Mouse (Mus musculus) neural tube, embryonic 10.5 days (tissue): ENCODE measurements around the gene Tmem170.

ENCODE experiments used
- DNase-seq: peaks from one replicate; pipeline ENCODE4 v3.0.0-alpha.2; 2017; ENCODE audit warnings: low spot score; ENCODE audit errors: extremely low spot score

Gene Tmem170

DNA sequence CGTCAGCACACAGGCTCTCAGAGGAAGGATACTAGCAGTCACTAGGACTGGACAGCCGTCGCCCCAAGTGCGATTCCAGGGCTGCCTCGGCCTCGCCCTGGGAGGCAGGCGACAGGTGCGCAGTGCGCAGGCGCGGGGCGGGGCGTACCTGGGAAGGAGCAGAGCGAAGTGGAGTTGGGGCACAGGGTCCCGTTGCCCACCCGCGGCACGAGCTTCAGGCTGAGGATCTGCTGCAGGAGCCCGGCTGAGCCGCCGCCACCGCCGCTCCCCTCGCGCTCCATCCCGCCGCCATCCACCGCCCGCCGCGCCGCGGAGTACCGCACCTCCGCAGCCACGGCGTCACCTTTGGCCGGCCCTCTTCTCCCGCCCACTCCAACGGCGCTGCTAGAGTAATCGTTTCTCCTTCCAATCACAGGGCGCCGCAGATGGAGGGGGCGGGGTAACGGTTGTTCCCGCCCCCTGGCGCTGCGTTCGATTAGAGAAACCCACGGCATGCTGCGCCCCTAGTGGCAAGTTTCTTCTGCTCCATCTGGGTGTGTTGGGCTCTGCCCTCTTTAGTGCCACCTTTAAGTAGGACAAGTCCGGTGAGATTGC is at the start of gene Tmem170:
Tmem170 (minus strand) TSS at position 396 of the 594 bp plus-strand sequence.
- peak; percentile 98 for DNase-seq

DNA sequence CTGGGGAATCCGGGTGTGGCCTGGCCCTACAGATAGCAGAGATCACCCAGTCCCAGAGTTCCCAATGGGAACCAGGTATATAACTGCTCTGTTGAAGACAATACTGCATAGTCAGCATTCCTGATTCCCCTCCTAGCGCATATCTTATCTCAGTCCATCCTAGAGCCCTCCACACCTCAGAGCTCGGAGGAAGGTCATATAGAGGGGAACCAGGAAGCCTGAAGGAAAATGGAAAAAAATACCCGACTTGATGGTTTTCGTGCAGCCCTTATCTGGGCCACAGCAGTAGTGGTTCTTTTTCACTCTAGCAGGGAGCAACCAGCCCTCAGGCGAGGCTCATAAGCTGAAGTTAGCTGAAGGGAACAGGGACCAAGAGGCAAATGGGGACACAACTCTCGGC is 48.4 kb upstream of the Tmem170 start:
- DNase-seq: no peak

DNA sequence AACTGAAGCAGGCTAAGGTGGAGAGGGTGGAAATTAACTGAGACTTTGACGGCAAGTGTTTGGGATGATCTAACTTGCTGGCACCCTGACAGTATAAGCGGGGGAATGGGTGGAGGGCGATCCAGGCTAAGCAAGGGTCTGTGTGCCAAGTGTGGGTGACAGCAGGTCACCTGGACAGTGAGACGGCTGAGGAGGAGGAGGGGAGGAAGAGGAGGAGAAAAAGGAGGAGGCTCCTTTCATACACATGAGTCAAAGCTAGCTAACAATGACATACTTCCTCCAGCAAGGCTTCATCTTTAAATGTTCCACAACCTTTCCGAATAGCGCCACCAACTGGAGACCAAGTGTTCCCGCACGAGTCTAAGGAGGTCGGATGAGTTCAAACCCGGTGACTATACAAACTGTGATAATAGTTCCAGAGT is 46.8 kb upstream of the Tmem170 start:
- DNase-seq: no peak

DNA sequence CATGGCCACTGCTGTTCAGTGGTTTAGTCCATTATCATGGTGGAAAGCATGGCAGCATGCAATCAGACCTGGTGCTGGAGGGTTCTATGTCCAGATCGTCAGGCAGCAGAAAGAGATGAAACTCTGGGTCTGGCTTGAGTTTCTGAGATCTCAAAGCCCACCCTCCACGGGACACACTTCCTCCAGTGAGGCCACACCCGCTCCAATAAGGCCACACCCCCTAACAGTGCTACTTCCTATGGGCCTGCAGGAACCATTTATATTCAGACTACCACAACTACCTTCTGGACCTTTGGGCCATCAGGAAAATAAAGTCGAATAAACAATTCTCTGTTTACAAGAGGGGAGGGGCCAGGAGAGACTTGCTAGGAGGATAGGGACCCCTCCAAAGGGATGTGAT is 44.4 kb upstream of the Tmem170 start:
- no peak for DNase-seq

DNA sequence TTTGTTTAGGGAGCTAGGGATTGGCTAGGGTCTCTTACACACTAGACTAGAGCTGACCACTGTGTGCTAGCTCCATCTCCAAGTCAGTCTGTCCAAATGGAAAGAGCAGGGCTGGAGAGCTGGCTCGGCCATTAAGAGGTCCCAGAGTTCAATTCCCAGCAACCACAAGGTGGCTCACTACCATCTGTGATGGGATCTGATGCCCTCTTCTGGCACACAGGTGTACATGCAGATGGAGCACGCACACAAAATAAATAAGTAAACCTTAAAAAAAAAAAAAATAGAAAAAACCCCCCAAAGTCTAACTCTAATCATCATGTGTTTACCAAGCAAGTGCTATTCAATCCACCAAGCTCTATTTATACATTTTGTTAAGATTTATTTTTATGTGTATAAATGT is 43.1 kb upstream of the Tmem170 start:
- DNase-seq: no peak

DNA sequence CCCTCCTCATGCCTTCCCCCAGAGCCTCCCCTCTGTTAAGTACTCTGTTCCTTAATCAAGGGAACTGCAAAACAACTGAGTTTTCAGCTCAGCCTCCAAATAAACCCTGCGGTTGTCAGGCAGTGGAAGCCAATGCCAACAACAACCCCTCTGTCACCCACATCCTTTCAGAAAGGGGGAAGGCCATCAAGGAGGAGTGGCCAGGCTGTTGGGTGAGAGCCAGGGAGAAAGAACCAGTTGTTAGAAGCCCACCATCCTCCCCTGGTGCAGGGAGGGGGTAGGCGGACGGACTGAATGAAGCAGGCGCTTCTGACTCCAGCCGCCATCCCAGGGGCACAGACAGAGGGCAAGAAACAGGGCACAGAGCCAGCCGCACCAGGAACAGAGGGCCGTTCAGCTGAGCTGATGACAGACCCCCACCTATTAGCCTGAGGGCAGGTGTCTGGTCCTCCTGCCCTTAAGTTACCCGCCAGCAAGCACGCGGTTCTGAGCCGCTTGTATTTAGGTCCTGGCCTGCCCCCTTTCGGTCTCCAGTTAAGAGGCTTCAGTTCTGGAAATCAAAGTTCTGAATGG is 36.4 kb upstream of the Tmem170 start:
- no peak for DNase-seq

DNA sequence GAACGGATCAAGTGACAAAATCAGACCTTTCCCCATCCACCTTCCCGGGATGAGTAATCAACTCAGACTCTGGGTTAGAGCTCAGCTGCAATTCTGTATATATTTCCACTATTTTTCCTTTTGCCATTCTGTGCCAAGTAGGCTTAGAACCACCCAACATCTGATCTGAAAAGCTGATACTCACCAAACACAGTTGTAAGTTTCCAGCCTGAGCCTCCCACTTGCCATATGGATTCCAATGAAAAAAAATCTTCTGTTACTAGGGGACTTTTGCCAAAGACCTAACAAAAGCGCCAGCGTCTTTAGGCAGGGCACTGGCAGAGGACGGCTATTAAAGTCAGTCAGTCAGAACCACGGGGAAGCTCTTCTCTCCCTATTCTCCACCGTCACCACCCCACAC is 35.0 kb upstream of the Tmem170 start:
- no peak for DNase-seq

DNA sequence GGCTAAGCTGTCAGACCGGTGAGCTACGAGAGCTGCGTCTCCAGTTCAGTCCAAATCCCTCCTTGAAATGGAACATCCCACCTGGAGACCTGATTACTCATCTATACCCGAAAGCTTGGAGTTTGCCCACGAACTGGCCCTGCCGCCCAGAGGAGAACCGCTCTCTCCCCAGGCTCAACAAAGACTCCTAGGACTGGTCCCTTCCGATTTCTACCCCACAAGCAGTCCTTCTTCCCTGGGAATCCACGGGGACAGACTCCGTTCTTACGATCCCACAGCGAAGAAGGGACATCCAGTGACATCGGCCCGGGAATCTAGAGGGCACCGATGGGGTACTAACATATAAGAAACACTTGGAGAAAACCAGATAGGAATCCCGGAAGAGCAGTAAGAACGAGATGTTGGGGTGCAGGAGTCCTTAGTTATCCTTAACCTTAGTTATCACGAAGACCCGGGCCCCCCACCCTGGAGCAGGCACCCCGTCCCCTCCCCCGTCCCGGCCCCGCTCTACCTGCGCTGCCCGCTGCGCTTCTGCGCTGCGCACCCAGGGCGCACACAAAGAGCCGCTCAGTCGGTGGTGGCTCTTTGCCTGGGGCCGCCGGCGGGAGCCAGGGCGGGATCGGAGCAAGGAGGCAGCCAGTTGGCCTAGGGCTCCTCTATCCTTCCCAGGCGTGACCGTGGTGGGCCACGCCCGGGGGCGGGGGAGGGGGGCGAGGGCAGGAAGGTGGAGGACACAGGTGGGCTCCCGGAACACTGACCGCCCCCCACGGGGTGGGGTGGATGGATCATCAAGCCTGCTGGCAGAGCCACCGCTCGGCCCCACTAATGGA is 33.3 kb upstream of the Tmem170 start, which contains the start of gene Chst5:
Chst5 (minus strand) TSS at position 827 of the 830 bp plus-strand sequence.
- DNase-seq: peak; percentile 64

DNA sequence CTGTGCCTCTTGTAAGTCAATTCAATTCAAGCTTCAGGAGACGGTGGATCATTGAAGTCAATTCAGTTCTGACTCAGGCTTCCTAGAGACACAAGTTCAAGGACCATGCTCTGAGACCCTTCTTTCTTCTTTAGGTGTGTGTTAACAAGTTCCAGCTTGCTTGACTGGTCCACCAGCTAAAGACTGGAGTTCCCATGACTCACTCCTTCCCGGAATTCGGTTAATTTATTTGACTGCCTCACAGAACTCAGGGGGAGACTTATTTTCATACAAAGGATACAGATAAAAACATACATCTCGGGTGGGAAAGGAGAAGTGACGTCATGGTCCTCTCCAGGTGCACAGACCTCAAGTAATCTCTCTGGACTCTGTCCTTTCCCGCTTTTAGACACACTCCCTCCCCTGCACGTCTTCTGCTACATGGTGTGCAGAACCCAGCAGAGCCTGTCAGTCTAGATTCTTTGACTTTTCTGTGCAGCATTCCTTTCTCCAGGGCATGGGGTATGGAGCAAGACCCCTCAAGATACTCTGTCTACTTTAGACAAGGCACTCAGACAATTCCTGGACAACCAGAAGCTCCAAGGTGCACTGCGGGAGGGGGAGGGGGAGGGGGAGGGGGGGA is 29.1 kb upstream of the Tmem170 start:
- no peak for DNase-seq

DNA sequence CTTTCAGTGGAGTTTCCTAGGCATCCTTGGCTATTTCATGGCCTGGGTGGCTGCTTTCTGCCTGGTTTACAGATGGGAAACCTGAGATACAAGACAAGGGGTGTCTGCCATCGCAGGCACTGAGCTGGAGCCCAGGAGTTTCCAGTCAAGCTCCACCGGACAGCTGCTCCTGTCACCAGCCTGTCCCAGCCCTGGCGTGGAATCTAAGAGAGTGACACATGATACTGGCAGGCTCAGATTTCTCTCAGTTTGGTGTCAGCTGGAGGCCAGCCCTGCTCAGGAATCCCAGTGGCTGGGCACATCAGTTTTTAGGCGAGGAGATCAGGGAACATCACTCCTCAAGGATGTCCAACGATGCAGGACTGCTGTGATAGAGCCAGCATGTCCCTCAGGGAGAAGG is 25.5 kb upstream of the Tmem170 start:
- no peak for DNase-seq

DNA sequence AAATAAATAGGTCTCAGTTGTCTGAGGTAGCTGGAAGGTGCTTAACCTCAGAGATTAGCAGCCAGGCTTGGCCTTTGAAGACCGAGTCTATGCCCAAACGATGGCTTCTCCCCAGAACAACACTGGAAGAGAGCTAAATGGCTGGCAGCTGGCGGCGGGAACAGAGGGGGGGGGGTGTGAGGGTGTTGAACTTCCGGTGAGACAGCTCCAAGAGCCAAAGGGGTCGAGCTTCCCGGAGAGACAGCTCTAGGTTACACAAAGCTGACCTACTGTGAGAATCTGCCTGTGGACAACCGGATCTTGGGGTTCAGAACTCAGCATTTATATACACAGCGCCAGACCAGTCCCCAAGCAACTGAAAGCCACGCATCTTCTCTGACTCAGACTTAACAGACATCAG is 22.0 kb upstream of the Tmem170 start:
- no peak for DNase-seq

DNA sequence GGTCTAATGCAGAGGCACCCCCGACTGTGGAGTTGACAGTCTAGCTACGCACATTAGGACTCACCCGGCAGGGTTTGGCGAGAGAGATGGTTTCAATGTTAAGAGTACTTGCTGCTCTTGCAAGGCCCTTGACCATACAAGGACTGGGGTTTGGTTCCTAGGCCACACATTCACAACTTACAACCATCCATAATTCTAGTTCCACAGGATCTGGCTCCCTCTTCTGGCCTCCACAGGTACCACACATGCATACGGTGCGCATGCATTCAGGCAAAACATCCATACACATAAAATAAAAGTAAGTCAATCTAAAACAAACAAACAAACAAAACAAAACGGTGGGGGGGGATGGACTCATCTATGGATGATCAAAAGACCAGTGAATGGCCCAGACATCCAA is 18.4 kb upstream of the Tmem170 start:
- no peak for DNase-seq

DNA sequence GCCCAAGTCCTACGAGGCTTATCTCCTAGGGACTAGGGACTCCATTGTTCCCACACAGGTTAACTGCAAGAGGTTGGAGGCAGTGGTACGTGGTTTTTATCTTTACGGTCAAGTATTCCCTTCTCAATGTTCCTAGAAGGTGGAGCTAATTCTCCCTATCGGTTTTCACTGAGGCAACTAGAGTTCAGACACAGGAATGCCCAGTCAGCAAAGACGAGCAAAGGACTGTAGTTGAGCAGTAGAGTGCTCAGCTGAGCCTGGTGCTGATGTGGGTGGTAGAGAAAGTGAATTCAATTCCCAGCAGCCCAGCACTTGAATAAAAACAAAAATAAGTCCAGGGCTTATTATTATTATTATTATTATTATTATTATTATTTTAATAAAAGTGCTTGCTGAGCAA is 16.1 kb upstream of the Tmem170 start:
- DNase-seq: no peak

DNA sequence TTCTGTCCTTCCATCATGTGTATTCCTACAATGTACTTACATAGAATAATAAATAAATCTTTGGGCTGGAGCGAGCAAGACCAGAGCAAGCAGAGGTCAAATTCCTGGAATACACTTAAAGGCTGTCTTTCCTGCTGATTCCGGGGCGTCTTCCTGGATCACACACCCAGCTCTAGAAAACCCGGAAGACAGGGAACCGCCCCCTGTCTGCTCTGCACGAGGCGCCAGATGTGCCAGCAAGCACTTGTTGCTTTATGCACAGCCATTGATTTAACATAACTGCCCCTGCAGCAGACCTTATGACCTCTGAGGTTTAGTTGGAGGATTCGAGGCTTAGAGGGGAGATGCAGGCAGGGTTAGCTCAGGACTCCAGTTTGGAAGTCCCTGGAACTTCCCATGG is 15.4 kb upstream of the Tmem170 start:
- DNase-seq: no peak

DNA sequence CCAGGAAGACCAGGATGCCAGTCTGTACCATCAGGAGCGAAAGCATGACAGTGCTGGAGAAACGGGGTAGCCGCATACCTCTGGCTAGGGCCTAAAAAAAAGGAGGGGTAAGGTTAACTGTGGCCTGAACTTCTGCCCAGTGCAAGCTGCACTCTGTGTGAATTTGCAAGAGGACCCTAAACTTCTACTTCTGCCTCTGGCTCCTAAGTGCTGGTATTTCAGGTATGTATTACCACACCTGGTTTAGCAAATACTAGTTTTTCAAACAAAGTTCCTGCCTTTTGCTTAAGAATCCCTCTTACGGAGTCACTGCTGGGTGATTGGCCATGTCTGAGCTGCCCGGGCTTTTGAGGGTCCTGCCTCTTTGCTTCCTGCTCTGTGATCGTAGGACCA is 14.4 kb upstream of the Tmem170 start:
- DNase-seq: no peak

DNA sequence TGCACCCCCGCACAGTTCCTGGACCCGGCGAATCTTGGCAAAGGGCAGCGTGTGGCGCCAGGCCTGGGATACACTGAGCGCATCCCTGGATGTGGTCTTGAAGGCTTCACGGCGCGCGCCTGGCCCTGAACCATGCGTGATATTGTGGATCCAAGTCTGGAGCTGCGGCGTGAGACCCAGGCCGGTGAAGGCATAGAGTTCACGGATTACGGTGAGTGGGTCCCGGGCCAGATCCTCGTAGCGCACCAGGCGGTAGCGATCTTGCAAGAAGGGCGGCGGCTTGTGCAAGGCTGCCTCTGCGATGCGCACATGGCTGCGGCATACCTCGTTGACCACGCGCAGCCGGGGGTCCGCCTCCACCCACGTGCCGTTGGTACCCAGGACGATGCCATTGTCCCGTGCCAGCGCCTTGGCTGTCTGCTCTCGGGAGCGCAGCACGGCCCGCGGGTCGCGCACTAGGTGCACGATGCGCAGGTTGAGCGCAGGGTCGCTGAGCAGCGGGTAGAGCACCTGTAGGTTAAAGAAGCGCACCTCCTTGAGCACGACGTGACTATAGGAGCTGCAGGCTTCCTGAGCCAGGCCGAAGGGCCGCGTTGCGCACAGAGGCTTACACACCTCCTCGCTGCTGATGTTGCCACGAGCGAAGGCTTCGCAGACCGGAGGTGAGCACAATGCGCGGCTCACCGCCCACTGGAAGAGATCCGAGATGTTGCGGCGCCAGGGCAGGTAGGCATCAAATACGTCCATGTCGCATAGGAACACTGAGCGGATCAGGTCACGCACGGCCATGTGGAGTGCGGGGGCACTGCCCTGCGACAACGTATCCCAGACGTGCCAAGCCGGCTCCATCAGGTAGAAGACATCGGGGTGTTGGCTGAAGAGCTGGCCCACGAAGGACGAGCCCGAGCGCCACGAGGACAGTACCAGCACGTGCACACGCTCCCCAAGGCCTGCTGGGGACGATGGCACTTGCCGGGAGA is 13.7 kb upstream of the Tmem170 start:
- peak; percentile 32 for DNase-seq

DNA sequence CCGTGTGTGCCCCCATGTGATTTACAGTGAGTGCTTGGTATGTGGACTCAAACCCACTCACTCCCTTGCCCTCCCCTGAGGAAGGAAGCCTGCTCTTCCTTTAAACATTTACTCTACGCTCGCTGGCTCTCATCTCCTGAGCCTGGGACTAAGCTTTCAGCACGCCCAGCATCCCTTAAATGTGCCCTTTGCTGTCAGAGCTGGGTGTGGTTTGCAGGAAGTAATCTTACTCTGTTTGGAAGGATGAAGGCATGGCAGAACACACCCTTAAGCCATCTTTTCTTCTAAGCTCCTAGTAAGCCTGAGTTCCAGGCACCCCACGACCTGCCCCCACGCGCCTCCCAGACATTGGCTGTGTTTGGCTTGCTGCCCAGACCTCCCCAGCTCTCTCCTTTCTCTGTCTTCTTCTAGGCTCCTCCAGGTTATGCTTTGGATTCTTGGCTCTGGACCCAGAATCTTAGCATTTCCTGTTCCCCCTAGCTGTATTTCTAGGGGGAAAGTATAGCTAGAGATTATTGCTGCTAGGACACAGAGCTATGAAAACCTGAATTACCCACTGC is 11.6 kb upstream of the Tmem170 start:
- DNase-seq: no peak

DNA sequence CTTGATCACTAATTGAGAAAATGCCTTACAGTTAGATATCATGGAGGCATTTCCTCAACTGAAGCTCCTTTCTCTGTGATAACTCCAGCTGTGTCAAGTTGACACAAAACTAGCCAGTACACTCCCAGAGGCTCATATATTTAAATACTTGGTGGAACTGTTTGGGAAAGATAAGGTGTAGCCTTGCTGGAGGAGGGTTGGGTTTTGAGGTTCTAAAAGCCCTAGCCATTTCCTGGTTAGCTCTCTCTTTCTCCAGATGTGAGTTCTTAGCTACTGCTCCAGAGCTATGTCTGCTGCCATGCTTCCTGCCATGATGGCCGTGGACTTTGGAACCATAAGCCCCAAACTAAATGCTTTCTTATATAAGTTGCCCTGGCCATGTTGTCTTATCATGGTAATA is 10.9 kb upstream of the Tmem170 start:
- no peak for DNase-seq

DNA sequence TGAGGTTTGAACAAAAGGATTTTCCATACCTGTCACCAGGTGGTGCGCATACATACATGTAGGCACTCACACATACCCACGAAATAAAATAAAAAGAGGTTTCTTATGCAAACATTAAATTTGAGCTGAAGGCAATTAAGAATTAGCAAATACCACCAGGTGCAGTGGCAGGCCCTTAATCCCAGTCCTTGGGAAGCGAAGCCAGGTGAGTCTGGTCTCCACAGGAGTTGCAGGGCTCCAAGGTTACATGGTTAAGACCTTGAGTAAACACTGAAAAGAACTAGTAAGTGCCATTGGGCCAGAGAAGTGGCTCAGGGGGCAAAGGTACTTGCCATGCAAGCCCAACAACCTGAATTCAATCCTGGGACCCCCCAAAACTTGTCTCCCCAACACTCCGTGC is 7.1 kb upstream of the Tmem170 start:
- DNase-seq: no peak

DNA sequence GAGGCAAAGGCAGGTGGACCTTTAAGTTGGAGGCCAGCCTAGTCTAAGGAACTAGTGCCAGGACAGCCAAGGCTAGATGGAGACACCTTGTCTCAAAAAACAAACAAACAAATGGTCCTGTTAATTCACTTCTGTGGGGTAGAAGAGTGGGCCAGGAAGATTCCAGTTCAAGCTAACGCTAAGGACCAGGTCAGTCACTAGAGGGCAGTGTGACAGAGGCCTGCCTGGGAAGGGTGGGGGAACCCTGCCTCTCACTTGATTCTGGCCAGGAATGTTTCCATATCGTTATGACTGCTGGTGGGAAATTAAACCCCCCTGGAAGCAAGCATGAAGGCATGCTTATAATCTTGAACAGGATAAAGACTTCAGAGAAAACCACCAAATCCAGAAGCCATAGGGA is 5.0 kb upstream of the Tmem170 start:
- peak; percentile 46 for DNase-seq

DNA sequence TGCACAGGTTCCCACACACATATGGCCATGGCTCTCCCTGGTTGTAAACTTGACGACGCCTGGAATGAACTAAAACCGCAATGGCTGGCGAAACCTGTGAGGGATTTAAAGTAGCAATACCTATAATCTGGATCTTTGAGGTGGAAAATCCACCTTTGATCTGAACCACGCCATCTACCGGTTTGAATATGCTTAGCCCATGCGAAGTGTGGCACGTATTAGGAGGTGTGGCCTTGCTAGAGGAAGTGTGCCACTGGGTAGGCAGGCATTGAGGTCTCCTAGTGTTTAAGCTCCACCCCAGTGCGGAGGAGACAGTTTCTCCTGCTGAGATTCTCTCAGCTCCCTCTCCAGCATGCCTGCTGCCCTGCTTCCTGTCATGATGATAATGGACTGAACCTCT is 1.2 kb upstream of the Tmem170 start:
- no peak for DNase-seq
